Mouse (Mus musculus): ENCODE results near the gene Tfb2m. TPM values are rescaled to one million over a fixed set of nuclear protein-coding genes. Genes with fewer than 3 reads are reported as not detected.

Gene Tfb2m
- total RNA-seq (2023): 39.6 TPM

GRCm38 (mm10) chr1:179545768-179546550 is at the start of gene Tfb2m, which contains the start of gene Cnst:
Gene Tfb2m, minus strand, starts transcription at chr1:179546267.
Gene Cnst, plus strand, starts transcription at chr1:179546370.

DNA sequence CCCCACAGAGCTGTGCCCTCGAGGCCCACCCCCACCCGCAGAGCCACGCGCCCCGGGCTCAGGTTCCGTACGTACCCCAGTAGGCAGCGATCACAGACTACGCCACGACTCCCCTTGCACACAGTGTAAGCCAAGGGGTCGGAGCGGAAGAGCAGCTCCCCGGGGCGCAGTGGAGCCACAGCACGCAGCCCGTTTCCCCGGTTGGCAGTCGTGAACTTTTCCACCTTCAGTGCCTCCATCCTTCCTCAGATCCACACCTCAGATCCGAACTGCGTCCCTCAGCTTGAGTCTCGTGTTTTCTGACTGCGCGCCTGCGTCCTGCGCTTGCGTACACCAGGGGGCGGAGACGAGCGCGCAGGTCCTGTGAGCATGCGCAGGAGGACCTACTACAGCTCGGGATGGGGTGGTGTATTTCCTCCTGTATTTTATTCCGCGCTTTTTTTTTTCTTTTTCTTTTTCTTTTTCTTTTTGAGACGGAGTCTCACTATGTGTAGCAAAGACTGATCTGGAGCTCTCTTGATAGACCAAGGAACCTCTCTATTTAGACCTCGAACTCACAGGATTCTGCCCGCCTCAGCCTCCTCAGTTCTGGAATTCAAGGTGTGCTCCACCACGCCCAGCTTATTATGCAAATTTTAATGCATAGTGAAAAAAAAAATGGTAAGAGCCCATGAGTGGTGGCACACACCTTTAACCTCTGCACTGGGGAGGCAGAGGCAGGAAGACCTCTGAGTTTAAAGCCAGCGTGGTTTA is 28.2 kb downstream of the Tfb2m start, which contains the start of gene Smyd3:
Gene Smyd3 (minus strand): TSS at position 329 of the 753 bp plus-strand sequence.

Other genes starting within 250 kb of the Tfb2m start
- gene Smyd3, start 28.2 kb downstream of the Tfb2m start, total RNA-seq (2023): 59.2 TPM
- gene Cnst, start 103 bp upstream of the Tfb2m start, total RNA-seq (2023): 38.9 TPM
- gene Sccpdh, start 121.9 kb upstream of the Tfb2m start, total RNA-seq (2023): 0.34 TPM
- gene Kif28, start 199.0 kb upstream of the Tfb2m start, total RNA-seq (2023): not detected

Measured in CD8-positive naive resting alpha-beta T cell, adult 57 days (primary cell).